Mouse (Mus musculus): Measurements from ENCODE around the gene Pnpla3.

Gene Pnpla3

DNA sequence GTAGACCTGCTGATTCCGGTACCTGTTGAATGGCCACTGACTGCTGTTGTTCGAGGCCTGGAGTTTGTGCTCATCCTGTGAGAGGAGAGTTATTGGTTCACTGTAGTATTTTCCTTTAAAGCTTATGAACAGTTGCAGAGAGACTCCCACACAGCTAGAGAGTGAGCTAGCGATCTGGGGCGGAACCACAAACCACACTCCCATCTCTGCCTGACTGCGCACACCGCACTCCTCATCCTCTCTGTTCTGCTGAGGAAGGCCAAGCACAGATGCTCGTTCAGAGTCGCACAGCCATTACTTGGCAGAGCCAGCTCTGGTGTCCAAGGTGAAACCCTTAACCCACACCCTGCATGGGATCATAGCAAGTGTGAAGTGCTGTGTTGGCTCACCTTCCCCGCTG lies 11.1 kb downstream of the Pnpla3 start:
- no peak for DNase-seq (ENCODE audit: low spot score)

- DNase-seq (ENCODE audit: low spot score) = no peak
These were observed 14.4 kb downstream of the Pnpla3 start for GRCm38 (mm10) chr15:84182000-84182399.

GRCm38 (mm10) chr15:84183967-84184366 lies 16.3 kb downstream of the Pnpla3 start:
- DNase-seq (ENCODE audit: low spot score) = no peak

- DNase-seq (ENCODE audit: low spot score) = no peak
These were observed 18.6 kb downstream of the Pnpla3 start for GRCm38 (mm10) chr15:84186196-84186595.

DNA sequence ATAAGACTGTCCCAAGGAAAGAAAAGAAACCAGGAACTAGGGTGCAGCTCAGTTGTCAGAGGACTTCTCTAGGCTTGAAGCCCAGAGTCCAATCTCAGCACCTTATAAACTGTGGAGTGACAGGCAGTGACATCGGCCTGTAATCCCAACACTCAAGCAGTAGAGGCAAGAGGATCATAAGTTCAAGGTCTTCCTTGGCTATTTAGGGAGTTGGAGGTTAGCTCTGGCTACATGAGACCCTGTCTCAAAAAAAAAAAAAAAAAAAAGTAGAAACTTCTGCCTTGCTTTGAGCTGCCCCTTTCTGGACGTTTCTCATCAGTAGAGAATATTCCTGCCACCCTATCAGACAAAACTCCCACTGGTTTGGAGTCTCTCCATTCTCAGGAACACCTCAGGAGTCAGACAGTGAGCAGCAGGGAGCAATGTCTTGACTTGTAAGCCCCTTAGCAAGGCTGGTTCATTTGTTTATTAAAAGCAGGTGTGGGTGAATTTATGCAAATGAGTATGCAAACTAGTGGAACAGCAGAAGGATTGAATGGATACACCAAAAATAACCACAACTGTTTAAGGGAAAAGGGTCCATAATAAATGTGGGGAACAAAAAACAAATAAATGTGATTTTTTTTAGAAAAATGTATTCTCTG lies 21.4 kb downstream of the Pnpla3 start:
- DNase-seq (ENCODE audit: low spot score) = no peak

- DNase-seq (ENCODE audit: low spot score) = no peak
These were observed 22.2 kb downstream of the Pnpla3 start for GRCm38 (mm10) chr15:84189881-84190280.

- DNase-seq (ENCODE audit: low spot score) = no peak
These were observed 24.1 kb downstream of the Pnpla3 start for GRCm38 (mm10) chr15:84191724-84192057.

DNA sequence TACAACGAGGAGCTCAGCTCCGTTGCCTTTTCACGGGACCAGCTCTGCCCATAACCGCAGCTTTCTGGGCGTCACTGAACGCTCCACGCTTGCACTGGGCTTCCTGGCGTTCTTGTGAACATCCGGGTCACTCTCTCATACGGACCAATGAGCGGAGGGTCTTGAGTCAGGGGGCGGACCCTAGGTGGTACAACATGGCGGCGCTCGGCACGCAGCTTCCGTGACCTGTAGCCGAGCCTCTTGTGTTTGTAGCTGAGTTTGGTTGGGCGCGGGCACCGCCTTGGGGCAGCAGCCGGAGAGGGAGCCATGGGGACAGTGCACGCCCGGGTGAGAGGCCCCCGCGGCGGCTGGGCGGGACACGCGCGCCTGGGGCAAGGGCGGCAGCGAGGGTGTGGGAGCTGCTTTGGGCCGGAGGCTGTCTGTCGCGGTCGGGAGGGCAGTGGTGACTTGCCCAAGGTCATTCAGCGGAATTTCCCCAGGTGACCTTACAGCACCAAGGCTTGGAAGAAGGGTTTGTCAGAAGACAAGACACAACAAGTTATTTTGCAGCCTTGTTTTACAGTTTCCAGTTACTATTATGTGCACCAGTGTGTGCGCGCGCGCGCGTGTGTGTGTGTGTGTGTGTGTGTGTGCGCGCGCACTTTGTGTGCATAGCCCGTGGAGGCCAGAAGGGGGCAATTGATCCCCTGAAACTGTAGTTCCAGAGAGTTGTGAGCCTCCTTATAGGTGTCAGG lies 24.6 kb downstream of the Pnpla3 start, which contains the start of gene Samm50:
Gene Samm50 (plus strand): TSS at position 184 of the 734 bp plus-strand sequence.
- peak; percentile 94 for DNase-seq (ENCODE audit: low spot score)

GRCm38 (mm10) chr15:84196486-84197165 lies 29.0 kb downstream of the Pnpla3 start:
- DNase-seq (ENCODE audit: low spot score) = peak; percentile 24

GRCm38 (mm10) chr15:84207327-84207726 lies 39.7 kb downstream of the Pnpla3 start:
- DNase-seq (ENCODE audit: low spot score) = no peak

DNA sequence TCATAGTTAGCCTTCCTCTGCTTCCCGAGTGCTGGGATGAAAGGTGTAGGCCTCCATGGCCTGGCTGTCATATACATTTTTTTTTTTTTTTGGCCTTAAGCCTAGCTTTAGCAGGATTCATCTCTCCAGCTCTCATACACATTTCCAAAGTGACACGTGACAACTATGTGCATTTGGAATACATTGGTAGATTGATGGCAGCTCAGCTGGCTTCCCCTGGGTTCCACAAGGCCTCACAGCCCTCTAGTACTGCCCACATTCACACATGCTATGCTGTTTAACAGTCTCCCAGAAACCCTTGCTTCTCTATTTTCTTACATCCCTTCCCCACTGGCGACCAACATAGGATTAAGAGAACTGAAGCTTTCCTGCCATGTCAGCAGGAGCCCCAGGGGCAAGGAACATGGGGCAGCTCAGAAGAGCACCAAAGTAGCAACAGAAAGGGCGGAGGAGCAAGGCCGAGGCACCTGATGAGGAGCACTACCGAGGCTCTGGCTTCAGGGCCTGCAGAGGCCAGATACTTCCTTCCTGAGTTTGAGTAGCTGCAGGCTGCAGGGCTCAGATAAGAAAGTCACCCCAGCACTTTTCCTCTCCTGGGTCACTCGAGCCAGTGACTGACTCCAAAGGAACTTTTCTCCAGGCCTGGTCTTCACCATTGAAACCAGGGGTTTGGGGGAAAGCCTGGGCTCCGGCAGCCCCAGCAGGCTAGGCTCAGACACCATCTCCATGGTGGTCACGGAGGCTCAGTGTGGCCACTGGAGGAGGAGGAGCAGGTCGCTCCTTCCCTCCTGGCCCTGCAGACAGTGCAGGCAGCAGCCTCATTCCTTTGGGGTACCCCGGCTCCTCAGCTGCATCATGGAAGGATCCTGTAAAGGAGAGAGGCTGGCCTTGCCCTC lies 42.1 kb downstream of the Pnpla3 start:
- DNase-seq (ENCODE audit: low spot score) = no peak

DNA sequence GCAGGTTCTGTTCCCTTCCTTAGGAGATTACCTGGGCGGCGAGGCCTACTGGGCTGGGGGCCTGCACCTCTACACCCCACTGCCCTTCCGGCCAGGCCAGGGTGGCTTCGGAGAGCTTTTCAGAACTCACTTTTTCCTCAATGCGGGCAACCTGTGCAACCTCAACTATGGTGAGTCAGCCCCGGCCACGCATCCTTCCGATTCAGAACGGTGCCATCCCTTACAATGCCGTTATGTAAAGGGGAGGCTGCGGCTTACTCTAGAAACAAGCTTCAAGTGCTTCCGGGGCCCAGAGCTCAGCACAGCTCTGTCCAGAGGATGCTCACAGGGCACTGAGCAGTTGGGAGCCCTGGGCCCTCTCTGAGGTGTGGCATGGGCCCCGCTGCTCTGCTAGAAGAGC lies 42.8 kb downstream of the Pnpla3 start:
- no peak for DNase-seq (ENCODE audit: low spot score)

- no peak for DNase-seq (ENCODE audit: low spot score)
These were observed 43.3 kb downstream of the Pnpla3 start for GRCm38 (mm10) chr15:84210941-84211340.

GRCm38 (mm10) chr15:84211564-84211963 lies 43.9 kb downstream of the Pnpla3 start:
- DNase-seq (ENCODE audit: low spot score) = no peak

DNA sequence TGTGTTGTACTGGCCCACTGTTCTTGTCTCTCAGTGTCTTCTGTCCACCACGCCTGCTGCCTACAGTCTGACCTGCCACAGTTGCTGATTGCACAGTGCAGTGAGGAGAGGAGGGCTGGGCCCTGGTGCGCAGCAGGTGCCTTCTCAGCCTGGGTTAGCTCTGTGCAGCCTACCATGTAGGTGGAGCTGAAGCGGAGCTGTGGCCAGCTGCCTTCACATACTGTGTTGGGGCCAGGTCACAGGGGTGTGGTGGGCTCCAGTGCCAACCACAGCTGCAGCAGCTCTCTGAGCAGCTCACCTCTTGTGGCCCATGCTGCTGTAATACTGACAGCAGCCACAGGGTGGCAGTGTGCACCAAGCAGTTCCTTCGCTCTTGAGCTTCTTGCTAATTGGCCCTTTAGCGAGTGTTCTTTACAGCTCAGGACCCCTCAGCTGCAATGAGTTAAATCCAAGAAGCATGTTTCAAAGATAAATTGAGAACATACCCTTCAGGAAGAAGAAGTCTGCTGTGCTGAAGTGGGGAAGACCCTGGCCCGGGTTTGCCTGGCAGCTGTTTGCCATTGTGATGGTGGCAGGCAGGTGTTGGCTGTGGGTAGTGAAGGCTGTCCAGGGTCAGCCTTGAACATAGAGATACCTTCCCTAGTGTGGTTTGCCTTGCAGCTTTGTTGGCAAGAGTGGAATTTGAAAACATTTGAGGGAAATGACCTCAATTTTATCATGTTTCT lies 44.6 kb downstream of the Pnpla3 start:
- peak; percentile 75 for DNase-seq (ENCODE audit: low spot score)

- DNase-seq (ENCODE audit: low spot score) = no peak
These were observed 45.1 kb downstream of the Pnpla3 start for GRCm38 (mm10) chr15:84212756-84213105.

DNA sequence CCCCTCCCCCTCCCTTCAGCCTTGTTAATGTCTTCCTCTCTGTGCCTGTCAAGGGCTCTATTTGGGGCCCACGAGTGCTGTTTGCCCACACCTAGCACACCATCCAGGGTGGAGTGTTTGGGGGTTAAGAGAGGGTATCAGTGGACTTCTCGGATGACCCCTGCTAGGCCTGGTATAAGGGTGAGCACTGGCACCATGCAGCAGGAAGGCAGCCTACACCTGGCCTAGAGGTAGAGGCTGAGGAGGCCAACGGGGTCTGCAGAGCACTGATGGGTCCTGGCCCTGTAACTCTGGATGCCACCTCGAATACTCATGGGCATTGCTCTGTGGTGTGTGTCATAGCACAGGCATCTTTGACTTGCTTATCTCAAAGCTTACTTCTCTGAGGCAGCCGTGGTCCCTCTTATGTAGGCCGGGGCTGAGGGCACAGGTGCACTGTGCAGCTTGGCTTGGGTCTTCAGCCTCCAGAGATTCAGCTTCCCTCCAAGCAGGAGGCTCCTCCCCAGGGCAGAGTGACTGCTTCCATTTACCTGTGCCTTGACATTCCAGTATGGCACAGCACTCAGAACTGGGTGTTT lies 45.6 kb downstream of the Pnpla3 start:
- no peak for DNase-seq (ENCODE audit: low spot score)

- no peak for DNase-seq (ENCODE audit: low spot score)
These were observed 46.8 kb downstream of the Pnpla3 start for GRCm38 (mm10) chr15:84214476-84214875.

GRCm38 (mm10) chr15:84215273-84215672 lies 47.6 kb downstream of the Pnpla3 start:
- DNase-seq (ENCODE audit: low spot score) = no peak

DNA sequence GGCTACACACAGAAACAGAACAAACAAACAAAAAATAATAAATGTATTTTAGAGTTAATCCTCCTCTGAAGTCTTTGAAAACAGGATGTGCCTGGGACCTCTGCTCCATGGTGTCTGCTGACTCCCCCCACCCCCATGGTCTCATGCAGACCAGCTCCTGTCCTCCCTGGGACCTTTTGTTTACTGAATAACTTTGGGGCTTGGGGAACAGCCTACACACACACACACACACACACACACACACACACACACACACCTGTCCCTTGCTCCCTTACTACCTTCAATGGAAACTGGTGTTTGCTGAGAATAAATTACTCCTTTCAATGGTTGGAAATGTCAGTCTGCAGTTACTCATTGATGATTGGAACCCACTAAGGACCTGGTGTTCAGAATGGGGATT lies 48.4 kb downstream of the Pnpla3 start:
- no peak for DNase-seq (ENCODE audit: low spot score)

- no peak for DNase-seq (ENCODE audit: low spot score)
These were observed 48.9 kb downstream of the Pnpla3 start for GRCm38 (mm10) chr15:84216461-84217084.

All from lung, postnatal 25 days (tissue).